Mouse (Mus musculus) ES-CJ7 (cell line): ENCODE measurements around the gene Slc9a7.

Experiments
- DNase-seq: peaks from one replicate; pipeline ENCODE4 v3.0.0; 2011; ENCODE audit warnings: low read depth, low spot score

Gene Slc9a7

DNA sequence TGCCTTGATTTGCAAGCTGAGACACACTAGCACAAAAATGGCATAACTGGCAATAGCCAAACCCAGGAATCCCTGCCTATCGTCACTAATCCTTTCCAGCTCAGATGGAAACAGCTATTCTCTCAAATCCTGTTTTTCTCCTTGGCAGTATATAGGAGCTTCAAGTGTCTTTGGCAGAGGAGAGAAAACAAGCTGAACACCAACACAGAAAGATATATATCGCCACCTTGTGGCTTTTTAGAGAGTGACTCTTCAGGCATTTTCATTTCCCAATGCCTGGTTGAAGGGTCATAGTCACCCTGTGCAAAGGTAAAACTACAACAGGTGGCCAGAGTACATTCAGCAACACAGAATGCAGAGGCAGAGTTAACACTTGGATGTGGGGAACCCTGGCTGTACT is 134.1 kb downstream of the Slc9a7 start:
- peak; percentile 13 for DNase-seq

DNA sequence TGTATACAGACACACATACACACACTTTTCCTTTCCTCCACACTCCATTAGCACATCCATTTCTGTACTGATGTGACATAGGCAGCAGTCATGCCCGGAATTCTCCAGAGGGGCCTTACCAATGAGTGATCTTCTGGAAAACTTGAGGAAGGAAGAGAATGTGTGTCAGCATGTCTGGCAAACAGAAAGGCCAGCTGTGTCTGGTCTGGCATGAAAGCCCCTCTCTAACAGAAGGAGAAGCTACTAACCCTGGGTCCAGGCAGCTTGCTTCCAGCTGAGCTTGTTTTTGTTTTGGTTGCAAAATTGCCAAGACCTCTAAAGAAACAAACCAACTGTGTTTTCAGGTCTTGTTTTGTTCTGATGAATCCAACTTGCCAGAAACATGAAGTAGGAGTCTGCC is 162.1 kb downstream of the Slc9a7 start:
- DNase-seq, result no peak

DNA sequence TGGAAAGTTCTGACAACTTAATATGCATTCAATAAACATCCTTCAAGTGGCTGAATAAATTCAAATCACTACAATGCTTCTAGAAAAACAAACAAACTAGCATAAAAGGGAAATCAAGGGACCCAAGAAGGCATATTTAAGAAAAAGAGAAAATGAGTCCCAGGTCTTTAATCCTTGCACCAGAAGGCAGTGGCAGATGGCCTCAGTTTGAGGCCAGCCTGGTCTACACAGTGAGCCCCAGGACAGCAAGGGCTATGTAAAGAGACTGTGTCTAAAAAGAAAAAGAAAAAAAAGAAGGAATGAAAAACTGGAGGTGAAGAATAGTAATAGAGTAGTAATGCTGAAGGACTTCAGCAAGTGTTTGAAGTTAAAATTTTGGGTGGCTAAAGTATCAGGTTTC is 162.7 kb downstream of the Slc9a7 start:
- DNase-seq, result no peak

DNA sequence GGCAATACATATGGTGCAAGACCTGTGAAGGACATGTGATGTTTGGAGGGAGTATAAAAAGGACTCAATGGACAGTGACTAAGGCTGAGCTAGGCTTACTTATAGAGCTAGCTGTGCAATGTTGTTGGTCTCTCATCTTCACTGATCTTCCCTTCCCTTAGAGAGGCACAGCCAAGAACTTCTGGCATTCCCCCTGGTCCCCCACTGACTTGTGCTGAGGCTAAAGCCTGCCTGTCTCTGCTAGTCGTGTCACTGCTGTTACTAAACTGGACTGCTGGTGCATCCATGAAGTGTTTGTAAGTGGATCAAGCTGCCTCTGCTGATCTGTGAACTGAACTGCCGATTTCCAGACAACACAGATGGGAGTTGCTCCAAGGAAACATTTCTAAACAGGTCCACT is 166.1 kb downstream of the Slc9a7 start:
- no peak for DNase-seq

- DNase-seq, result no peak
These were observed 173.9 kb downstream of the Slc9a7 start for GRCm38 (mm10) chrX:20117717-20118116.

- no peak for DNase-seq
These were observed 221.4 kb downstream of the Slc9a7 start for GRCm38 (mm10) chrX:20070196-20070595.

DNA sequence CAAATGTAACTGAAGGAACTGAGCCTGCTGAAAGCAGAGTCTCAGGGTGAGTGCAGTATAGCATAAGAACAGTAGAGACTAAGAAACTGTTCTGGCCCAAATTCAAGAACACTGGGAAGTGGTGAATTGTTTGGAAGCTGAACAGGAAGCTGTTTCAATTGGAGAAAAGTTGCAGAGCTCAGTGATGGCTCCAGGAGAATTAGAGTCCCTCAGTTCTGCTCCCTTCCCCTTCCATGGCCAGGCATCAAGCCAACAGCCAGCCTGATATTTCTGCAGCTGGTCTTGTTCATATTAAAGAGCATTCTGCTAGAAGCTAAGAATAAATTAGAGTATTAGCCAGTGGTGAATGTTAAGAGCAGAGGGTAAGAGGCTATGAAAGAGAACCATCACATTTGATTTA is 225.0 kb downstream of the Slc9a7 start:
- DNase-seq, result no peak

DNA sequence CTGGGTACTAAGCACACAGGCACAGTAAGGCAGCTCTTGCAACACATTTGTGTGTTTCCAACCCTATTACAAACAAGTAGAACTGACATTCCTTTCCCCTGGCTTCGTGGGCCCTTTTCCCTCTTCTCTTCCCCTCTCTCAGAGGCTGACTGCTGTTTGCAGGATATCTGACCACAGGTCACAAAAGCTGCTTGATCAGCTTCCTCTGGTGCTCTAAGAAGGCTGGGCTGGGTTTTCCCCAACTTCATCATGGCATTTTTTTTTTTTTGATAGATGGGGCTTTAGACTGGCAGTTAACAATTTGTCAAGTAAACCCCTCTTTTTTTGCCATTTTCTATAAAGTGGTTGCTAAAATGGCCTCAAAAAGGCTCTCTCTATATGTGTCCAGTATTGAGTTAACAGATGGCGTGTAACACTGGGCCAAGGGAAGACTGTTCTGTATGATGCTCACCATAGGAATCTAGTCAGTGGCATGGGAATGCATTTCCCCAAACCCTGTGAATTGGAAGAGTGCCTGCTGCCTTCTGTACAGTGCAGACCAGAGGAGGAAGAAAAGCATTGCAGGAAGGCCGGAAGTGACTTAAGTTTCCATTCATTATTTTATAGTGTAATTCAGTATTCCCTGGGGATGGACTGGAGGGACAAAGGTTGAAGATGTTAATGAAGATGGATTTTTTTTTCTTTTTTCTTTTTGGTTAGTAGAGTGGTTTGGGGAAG is 229.7 kb downstream of the Slc9a7 start:
- no peak for DNase-seq

DNA sequence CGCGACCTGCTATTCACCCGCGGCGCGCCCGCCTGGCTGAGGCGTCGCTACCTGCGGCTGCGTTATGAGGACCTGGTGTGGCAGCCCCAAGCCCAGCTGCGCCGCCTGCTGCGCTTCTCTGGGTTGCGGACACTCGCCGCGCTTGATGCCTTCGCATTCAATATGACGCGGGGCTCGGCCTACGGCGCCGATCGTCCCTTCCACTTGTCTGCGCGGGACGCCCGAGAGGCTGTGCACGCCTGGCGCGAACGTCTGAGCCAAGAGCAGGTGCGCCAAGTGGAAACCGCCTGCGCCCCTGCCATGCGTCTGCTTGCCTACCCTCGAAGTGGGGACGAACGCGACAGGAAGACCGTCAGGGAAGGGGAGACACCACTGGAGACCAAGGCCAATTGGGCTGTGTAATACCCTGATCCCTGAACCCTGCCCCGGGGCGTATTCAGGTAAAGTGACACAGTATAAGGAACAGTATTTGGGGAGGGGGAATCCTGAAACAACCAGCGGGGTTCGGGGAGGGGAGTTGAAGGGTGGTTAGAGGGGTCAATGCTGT is 230.8 kb downstream of the Slc9a7 start:
- DNase-seq, result peak; percentile 6

GRCm38 (mm10) chrX:20060096-20060768 is 231.4 kb downstream of the Slc9a7 start:
- peak; percentile 14 for DNase-seq

DNA sequence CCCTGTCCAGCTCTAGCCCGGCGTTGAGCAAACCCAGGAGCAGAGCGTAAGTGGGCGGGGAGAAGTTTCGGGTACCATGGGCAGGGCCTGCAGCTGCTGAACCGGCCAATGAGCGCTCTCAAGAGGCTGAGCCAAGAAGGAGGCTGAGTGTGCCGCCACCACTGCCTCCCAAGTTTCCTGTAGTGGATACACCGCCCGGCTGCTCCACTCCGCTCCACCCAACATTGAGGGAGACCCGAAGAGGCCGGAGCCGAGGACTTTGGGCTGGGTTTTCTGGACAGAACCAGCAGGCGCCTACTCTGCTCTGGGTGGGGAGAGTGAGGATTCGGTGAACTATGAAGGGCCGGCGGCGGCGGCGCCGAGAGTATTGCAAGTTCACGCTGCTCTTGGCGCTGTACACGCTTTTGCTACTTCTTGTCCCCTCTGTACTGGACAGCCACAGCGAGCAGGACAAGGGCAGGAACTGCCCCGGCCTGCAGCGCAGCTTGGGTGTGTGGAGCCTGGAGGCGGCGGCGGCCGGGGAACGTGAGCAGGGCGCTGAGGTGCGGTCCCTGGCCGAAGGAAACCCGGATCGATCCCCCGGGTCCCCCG is 232.1 kb downstream of the Slc9a7 start, which contains the start of gene Chst7:
TSS of gene Chst7 (plus strand) at position 180 of the 591 bp plus-strand sequence.
- peak; percentile 74 for DNase-seq
